Mouse (Mus musculus) testis, adult 2 months (tissue): ENCODE results near the gene Cux1.

Source experiments
- CTCF ChIP-seq: fragments of 200-500 bp; IDR thresholded peaks from 2 replicates; pipeline ENCODE4 v1.5.1; 2012; ENCODE audit warnings: low read depth, mild to moderate bottlenecking, inconsistent platforms, low read length, moderate library complexity; ENCODE audit not compliant: control insufficient read depth, insufficient read depth, insufficient replicate concordance
- POLR2A ChIP-seq: fragments of 200-500 bp; IDR thresholded peaks from 2 replicates; pipeline ENCODE4 v1.6.1; 2012; ENCODE audit warnings: low read depth, mild to moderate bottlenecking, inconsistent platforms, low read length, moderate library complexity; ENCODE audit not compliant: control insufficient read depth

GRCm38 (mm10) chr5:136589002-136589401 is 21.7 kb upstream of the Cux1 start:
- TF ChIP-seq POLR2A (no peak), CTCF (no peak)
